Mouse (Mus musculus): ENCODE results near the gene Rab4a.

DNA sequence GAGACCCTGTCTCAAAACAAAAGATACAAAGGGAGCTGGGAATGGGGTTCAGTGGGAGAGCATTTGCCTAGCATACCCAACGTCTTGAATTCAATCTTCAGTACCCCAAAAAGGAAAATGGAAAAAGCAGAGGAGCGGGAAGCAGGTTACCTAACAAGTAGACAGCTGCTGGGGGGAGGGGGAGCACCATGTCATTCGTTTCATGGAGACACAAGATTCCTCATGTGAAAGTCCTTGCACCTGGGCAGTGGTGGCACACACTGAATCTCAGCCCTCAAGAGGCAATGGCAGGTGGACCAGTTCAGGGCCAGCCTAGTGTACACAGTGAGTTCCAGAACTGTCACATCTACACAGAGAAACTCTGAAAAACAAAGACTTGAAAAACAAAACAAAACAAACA is 51.6 kb downstream of the Rab4a start:
- no peak for TF ChIP-seq CTCF (IDR thresholded peaks at IDR 0.05; ENCODE audit: low read depth)
- no peak for TF ChIP-seq EP300 (IDR thresholded peaks at IDR 0.05; ENCODE audit: low read depth)
